Mouse (Mus musculus): ENCODE results near the gene Epb41l3. TPM values are rescaled to one million over a fixed set of nuclear protein-coding genes. Genes with fewer than 3 reads are reported as not detected.

The Epb41l3 gene
- polyA plus RNA-seq, 1 experiment from 2014 or later = 28.7 TPM

- Histone ChIP-seq H3K27ac (ENCODE audit: low read depth, low read length) (no peak overlapping the region), H3K9ac (ENCODE audit: low read depth, low read length) (peak overlapping the region; percentile 63), H3K9me3 (ENCODE audit: control insufficient read depth, low read length) (no peaks in the 10 kb centered on the region), H3K36me3 (ENCODE audit: control insufficient read depth, insufficient read depth, low read length) (no peaks in the 10 kb centered on the region), H3K4me3 (ENCODE audit: low read depth, low read length) (peak overlapping the region; percentile 62), H3K27me3 (replicated peaks; ENCODE audit: control insufficient read depth, insufficient read depth, low read length) (peaks cover 23% of the 10 kb centered on the region), H3K4me2 (peak overlapping the region; percentile 71), H3K4me1 (replicated peaks; ENCODE audit: control insufficient read depth, insufficient read depth, low read length) (no peaks in the 10 kb centered on the region)
- ATAC-seq (replicated peaks; ENCODE audit: low FRiP score) (peak; percentile 49), DNase-seq (ENCODE audit: low spot score) (peak; percentile 35)
- under 1% methylated on average over 64 of the region's 66 CpGs for WGBS
Measured at GRCm38 (mm10) chr17:69157101-69157808, 81.8 kb downstream of the Epb41l3 start.

- Histone ChIP-seq H3K36me3 (ENCODE audit: control insufficient read depth, insufficient read depth, low read length) (no peaks in the 10 kb centered on the region), H3K4me1 (replicated peaks; ENCODE audit: control insufficient read depth, insufficient read depth, low read length) (no peaks in the 10 kb centered on the region), H3K27me3 (replicated peaks; ENCODE audit: control insufficient read depth, insufficient read depth, low read length) (peaks cover 23% of the 10 kb centered on the region), H3K9me3 (ENCODE audit: control insufficient read depth, low read length) (no peaks in the 10 kb centered on the region), H3K4me3 (ENCODE audit: low read depth, low read length) (peak overlapping the region; percentile 62), H3K9ac (ENCODE audit: low read depth, low read length) (no peak overlapping the region), H3K27ac (ENCODE audit: low read depth, low read length) (no peak overlapping the region), H3K4me2 (peak overlapping the region; percentile 71)
- 15% methylated on average over 11 of the region's 11 CpGs for WGBS
- ATAC-seq (replicated peaks; ENCODE audit: low FRiP score) (no peak), DNase-seq (ENCODE audit: low spot score) (no peak)
Measured at GRCm38 (mm10) chr17:69157809-69158185, 82.3 kb downstream of the Epb41l3 start.

GRCm38 (mm10) chr17:69158690-69159089 lies 83.2 kb downstream of the Epb41l3 start:
- DNase-seq (ENCODE audit: low spot score) (no peak), ATAC-seq (replicated peaks; ENCODE audit: low FRiP score) (no peak)
- no peak overlapping the region for H3K9ac ChIP-seq (ENCODE audit: low read depth, low read length)
- H3K4me3 ChIP-seq (ENCODE audit: low read depth, low read length) = no peak overlapping the region
- 83% methylated on average over 5 of the region's 5 CpGs for WGBS
- no peaks in the 10 kb centered on the region for H3K9me3 ChIP-seq (ENCODE audit: control insufficient read depth, low read length)
- H3K36me3 ChIP-seq (ENCODE audit: control insufficient read depth, insufficient read depth, low read length) = no peaks in the 10 kb centered on the region
- no peak overlapping the region for H3K4me2 ChIP-seq
- no peaks in the 10 kb centered on the region for H3K4me1 ChIP-seq (replicated peaks; ENCODE audit: control insufficient read depth, insufficient read depth, low read length)
- peaks cover 23% of the 10 kb centered on the region for H3K27me3 ChIP-seq (replicated peaks; ENCODE audit: control insufficient read depth, insufficient read depth, low read length)
- H3K27ac ChIP-seq (ENCODE audit: low read depth, low read length) = no peak overlapping the region

GRCm38 (mm10) chr17:69162731-69163130 lies 87.2 kb downstream of the Epb41l3 start:
- Histone ChIP-seq H3K9ac (ENCODE audit: low read depth, low read length) (no peak overlapping the region), H3K36me3 (ENCODE audit: control insufficient read depth, insufficient read depth, low read length) (no peaks in the 10 kb centered on the region), H3K27ac (ENCODE audit: low read depth, low read length) (no peak overlapping the region), H3K4me3 (ENCODE audit: low read depth, low read length) (no peak overlapping the region), H3K27me3 (replicated peaks; ENCODE audit: control insufficient read depth, insufficient read depth, low read length) (peaks cover 3% of the 10 kb centered on the region), H3K4me2 (no peak overlapping the region), H3K4me1 (replicated peaks; ENCODE audit: control insufficient read depth, insufficient read depth, low read length) (no peaks in the 10 kb centered on the region), H3K9me3 (ENCODE audit: control insufficient read depth, low read length) (no peaks in the 10 kb centered on the region)
- no peak for ATAC-seq (replicated peaks; ENCODE audit: low FRiP score)
- DNase-seq (ENCODE audit: low spot score) = no peak

GRCm38 (mm10) chr17:69176949-69177501 lies 101.5 kb downstream of the Epb41l3 start:
- Histone ChIP-seq H3K9me3 (ENCODE audit: control insufficient read depth, low read length) (no peaks in the 10 kb centered on the region), H3K4me2 (no peak overlapping the region), H3K4me1 (replicated peaks; ENCODE audit: control insufficient read depth, insufficient read depth, low read length) (peaks cover 9% of the 10 kb centered on the region; the same call in 1 of the 2 replicates), H3K36me3 (ENCODE audit: control insufficient read depth, insufficient read depth, low read length) (no peaks in the 10 kb centered on the region), H3K27ac (ENCODE audit: low read depth, low read length) (no peak overlapping the region), H3K4me3 (ENCODE audit: low read depth, low read length) (no peak overlapping the region), H3K9ac (ENCODE audit: low read depth, low read length) (no peak overlapping the region), H3K27me3 (replicated peaks; ENCODE audit: control insufficient read depth, insufficient read depth, low read length) (no peaks in the 10 kb centered on the region)
- ATAC-seq (replicated peaks; ENCODE audit: low FRiP score) (no peak), DNase-seq (ENCODE audit: low spot score) (no peak)
- 47% methylated on average over 16 of the region's 16 CpGs for WGBS

GRCm38 (mm10) chr17:69177954-69178353 lies 102.5 kb downstream of the Epb41l3 start:
- Histone ChIP-seq H3K27ac (ENCODE audit: low read depth, low read length) (no peak overlapping the region), H3K27me3 (replicated peaks; ENCODE audit: control insufficient read depth, insufficient read depth, low read length) (no peaks in the 10 kb centered on the region), H3K4me2 (no peak overlapping the region), H3K4me3 (ENCODE audit: low read depth, low read length) (no peak overlapping the region), H3K9me3 (ENCODE audit: control insufficient read depth, low read length) (no peaks in the 10 kb centered on the region), H3K4me1 (replicated peaks; ENCODE audit: control insufficient read depth, insufficient read depth, low read length) (peaks cover 9% of the 10 kb centered on the region; the same call in 1 of the 2 replicates), H3K9ac (ENCODE audit: low read depth, low read length) (no peak overlapping the region), H3K36me3 (ENCODE audit: control insufficient read depth, insufficient read depth, low read length) (no peaks in the 10 kb centered on the region)
- DNase-seq (ENCODE audit: low spot score) (no peak), ATAC-seq (replicated peaks; ENCODE audit: low FRiP score) (no peak)
- WGBS = 84% methylated on average over 5 of the region's 5 CpGs

GRCm38 (mm10) chr17:69180905-69181559 lies 105.5 kb downstream of the Epb41l3 start:
- no peaks in the 10 kb centered on the region for H3K36me3 ChIP-seq (ENCODE audit: control insufficient read depth, insufficient read depth, low read length)
- WGBS = 24% methylated on average over 12 of the region's 12 CpGs
- H3K27ac ChIP-seq (ENCODE audit: low read depth, low read length) = peak overlapping the region; percentile 2; the same call in 1 of the 2 replicates
- DNase-seq (ENCODE audit: low spot score) (no peak), ATAC-seq (replicated peaks; ENCODE audit: low FRiP score) (no peak; the same call in 1 of the 2 replicates)
- H3K27me3 ChIP-seq (replicated peaks; ENCODE audit: control insufficient read depth, insufficient read depth, low read length) = no peaks in the 10 kb centered on the region
- no peak overlapping the region for H3K9ac ChIP-seq (ENCODE audit: low read depth, low read length)
- no peaks in the 10 kb centered on the region for H3K9me3 ChIP-seq (ENCODE audit: control insufficient read depth, low read length)
- H3K4me3 ChIP-seq (ENCODE audit: low read depth, low read length) = no peak overlapping the region
- peaks cover 9% of the 10 kb centered on the region; the same call in 1 of the 2 replicates for H3K4me1 ChIP-seq (replicated peaks; ENCODE audit: control insufficient read depth, insufficient read depth, low read length)
- no peak overlapping the region for H3K4me2 ChIP-seq

- H3K9me3 ChIP-seq (ENCODE audit: control insufficient read depth, low read length) = no peaks in the 10 kb centered on the region
- ATAC-seq (replicated peaks; ENCODE audit: low FRiP score) (no peak), DNase-seq (ENCODE audit: low spot score) (no peak)
- H3K4me3 ChIP-seq (ENCODE audit: low read depth, low read length) = no peak overlapping the region
- H3K27ac ChIP-seq (ENCODE audit: low read depth, low read length) = no peak overlapping the region; the same call in 1 of the 2 replicates
- peaks cover 9% of the 10 kb centered on the region; the same call in 1 of the 2 replicates for H3K4me1 ChIP-seq (replicated peaks; ENCODE audit: control insufficient read depth, insufficient read depth, low read length)
- no peaks in the 10 kb centered on the region for H3K27me3 ChIP-seq (replicated peaks; ENCODE audit: control insufficient read depth, insufficient read depth, low read length)
- H3K4me2 ChIP-seq = no peak overlapping the region
- WGBS = 40% methylated on average over 7 of the region's 7 CpGs
- no peak overlapping the region for H3K9ac ChIP-seq (ENCODE audit: low read depth, low read length)
- no peaks in the 10 kb centered on the region for H3K36me3 ChIP-seq (ENCODE audit: control insufficient read depth, insufficient read depth, low read length)
Measured at GRCm38 (mm10) chr17:69181560-69182316, 106.3 kb downstream of the Epb41l3 start.
